Mouse (Mus musculus): ENCODE results near the gene Fam122a. TPM values are rescaled to one million over a fixed set of nuclear protein-coding genes. Genes with fewer than 3 reads are reported as not detected.

The Fam122a gene
- polyA plus RNA-seq, 1 experiment from 2014 or later = 49.4 TPM

- Histone ChIP-seq H3K9ac (no peak overlapping the region), H3K4me3 (no peak overlapping the region), H3K4me1 (peaks cover 3% of the 10 kb centered on the region; the same call in 1 of the 2 replicates), H3K9me3 (no peaks in the 10 kb centered on the region), H3K36me3 (no peaks in the 10 kb centered on the region), H3K27ac (no peak overlapping the region; the same call in 1 of the 2 replicates), H3K4me2 (no peak overlapping the region), H3K27me3 (no peaks in the 10 kb centered on the region)
- 29% methylated on average over 3 of the region's 3 CpGs for WGBS
- no peak for ATAC-seq (ENCODE audit: insufficient number of reproducible peaks, low FRiP score, low TSS enrichment, low read depth)
Observed at GRCm38 (mm10) chr19:24452441-24452898, 24.7 kb downstream of the Fam122a start.

DNA sequence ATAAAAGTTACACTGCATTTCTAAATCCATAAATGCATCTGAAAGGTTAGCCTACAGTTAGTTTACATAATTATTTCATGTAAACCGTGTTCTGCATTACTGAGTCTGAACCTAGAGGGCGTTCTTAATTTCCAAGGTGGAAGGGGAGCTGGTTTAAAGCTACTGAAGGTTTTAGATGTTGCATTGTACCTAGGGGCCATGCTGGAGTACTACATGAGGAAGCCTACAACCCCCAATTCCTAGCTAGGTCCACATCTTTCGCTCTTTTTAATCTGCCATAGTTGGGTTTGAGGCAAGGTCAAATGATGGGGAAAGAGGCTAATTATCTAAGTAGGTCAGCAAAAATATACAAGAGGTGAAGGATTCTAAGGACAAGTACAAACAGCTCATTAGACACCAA, 25.5 kb downstream of the Fam122a start:
- no peak overlapping the region for H3K27ac ChIP-seq
- peaks cover 3% of the 10 kb centered on the region; the same call in 1 of the 2 replicates for H3K4me1 ChIP-seq
- no peak overlapping the region for H3K4me2 ChIP-seq
- H3K36me3 ChIP-seq = no peaks in the 10 kb centered on the region
- no peaks in the 10 kb centered on the region for H3K9me3 ChIP-seq
- ATAC-seq (ENCODE audit: insufficient number of reproducible peaks, low FRiP score, low TSS enrichment, low read depth) = no peak
- no peaks in the 10 kb centered on the region for H3K27me3 ChIP-seq
- no peak overlapping the region for H3K9ac ChIP-seq
- H3K4me3 ChIP-seq = no peak overlapping the region
- WGBS = 76% methylated on average over 3 of the region's 3 CpGs

- no peak overlapping the region for H3K9ac ChIP-seq
- H3K4me1 ChIP-seq = peaks cover 3% of the 10 kb centered on the region; the same call in 1 of the 2 replicates
- no peaks in the 10 kb centered on the region for H3K36me3 ChIP-seq
- H3K4me3 ChIP-seq = no peak overlapping the region
- no peak overlapping the region for H3K4me2 ChIP-seq
- no peaks in the 10 kb centered on the region for H3K27me3 ChIP-seq
- no peak for ATAC-seq (ENCODE audit: insufficient number of reproducible peaks, low FRiP score, low TSS enrichment, low read depth)
- no peak overlapping the region for H3K27ac ChIP-seq
- no peaks in the 10 kb centered on the region for H3K9me3 ChIP-seq
- 89% methylated on average over 8 of the region's 8 CpGs for WGBS
Observed at GRCm38 (mm10) chr19:24450740-24451139, 26.4 kb downstream of the Fam122a start.

GRCm38 (mm10) chr19:24444322-24444721, 32.8 kb downstream of the Fam122a start:
- whole genome bisulfite sequencing = 81% methylated on average over 3 of the region's 3 CpGs
- H3K27me3 ChIP-seq = no peaks in the 10 kb centered on the region
- no peaks in the 10 kb centered on the region for H3K36me3 ChIP-seq
- H3K9ac ChIP-seq = no peak overlapping the region
- no peak overlapping the region for H3K4me3 ChIP-seq
- H3K4me2 ChIP-seq = no peak overlapping the region
- no peak for ATAC-seq (ENCODE audit: insufficient number of reproducible peaks, low FRiP score, low TSS enrichment, low read depth)
- H3K27ac ChIP-seq = no peak overlapping the region
- H3K4me1 ChIP-seq = no peaks in the 10 kb centered on the region
- no peaks in the 10 kb centered on the region for H3K9me3 ChIP-seq

- H3K27me3 ChIP-seq = no peaks in the 10 kb centered on the region
- H3K36me3 ChIP-seq = no peaks in the 10 kb centered on the region
- H3K4me1 ChIP-seq = no peaks in the 10 kb centered on the region
- no peak overlapping the region for H3K27ac ChIP-seq
- H3K4me2 ChIP-seq = no peak overlapping the region
- 82% methylated on average over 4 of the region's 4 CpGs for WGBS
- H3K9ac ChIP-seq = no peak overlapping the region
- ATAC-seq (ENCODE audit: insufficient number of reproducible peaks, low FRiP score, low TSS enrichment, low read depth) = no peak
- no peaks in the 10 kb centered on the region for H3K9me3 ChIP-seq
- H3K4me3 ChIP-seq = no peak overlapping the region
Observed at GRCm38 (mm10) chr19:24439715-24440114, 37.4 kb downstream of the Fam122a start.

- H3K36me3 ChIP-seq = no peaks in the 10 kb centered on the region
- 78% methylated on average over 6 of the region's 6 CpGs for WGBS
Observed at GRCm38 (mm10) chr19:24434291-24434690, 42.9 kb downstream of the Fam122a start.

GRCm38 (mm10) chr19:24432447-24432846, 44.7 kb downstream of the Fam122a start:
- Histone ChIP-seq H3K4me2 (no peak overlapping the region), H3K9me3 (no peaks in the 10 kb centered on the region), H3K9ac (no peak overlapping the region), H3K36me3 (no peaks in the 10 kb centered on the region), H3K4me3 (no peak overlapping the region), H3K27me3 (no peaks in the 10 kb centered on the region), H3K27ac (no peak overlapping the region), H3K4me1 (no peaks in the 10 kb centered on the region)
- WGBS = 67% methylated on average over 5 of the region's 5 CpGs
- no peak for ATAC-seq (ENCODE audit: insufficient number of reproducible peaks, low FRiP score, low TSS enrichment, low read depth)

More at GRCm38 (mm10) chr19:24434291-24434690, 42.9 kb downstream of the Fam122a start:
- Histone ChIP-seq H3K4me3 (no peak overlapping the region), H3K27ac (no peak overlapping the region), H3K4me1 (no peaks in the 10 kb centered on the region), H3K4me2 (no peak overlapping the region), H3K9ac (no peak overlapping the region), H3K9me3 (no peaks in the 10 kb centered on the region), H3K27me3 (no peaks in the 10 kb centered on the region)
- no peak for ATAC-seq (ENCODE audit: insufficient number of reproducible peaks, low FRiP score, low TSS enrichment, low read depth)

DNA sequence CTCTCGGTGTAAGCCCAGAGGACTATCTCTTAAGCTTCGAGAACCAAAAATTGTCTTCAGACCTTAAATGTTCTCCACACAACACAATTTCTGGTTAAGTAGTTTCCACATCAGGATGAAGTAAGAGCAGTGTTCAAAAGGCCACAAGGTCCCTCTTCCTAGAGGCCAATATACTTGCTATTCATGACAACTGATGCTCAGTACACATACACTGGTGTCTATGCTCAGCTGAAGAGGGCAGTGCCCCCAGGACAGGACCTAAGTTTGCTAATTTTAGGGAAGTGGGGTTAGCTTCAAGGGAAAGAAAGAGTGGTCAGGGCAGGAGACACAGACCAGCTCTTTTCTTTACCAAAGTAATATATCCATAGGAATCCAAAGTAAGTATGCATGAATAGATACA, 45.8 kb downstream of the Fam122a start:
- Histone ChIP-seq H3K36me3 (no peaks in the 10 kb centered on the region), H3K9me3 (no peaks in the 10 kb centered on the region), H3K9ac (no peak overlapping the region), H3K27ac (no peak overlapping the region), H3K27me3 (no peaks in the 10 kb centered on the region), H3K4me2 (no peak overlapping the region), H3K4me3 (no peak overlapping the region), H3K4me1 (no peaks in the 10 kb centered on the region)
- ATAC-seq (ENCODE audit: insufficient number of reproducible peaks, low FRiP score, low TSS enrichment, low read depth) = no peak
- WGBS = 88% methylated on average over 2 of the region's 2 CpGs

GRCm38 (mm10) chr19:24428011-24428410, 49.1 kb downstream of the Fam122a start:
- no peak overlapping the region for H3K27ac ChIP-seq
- no peaks in the 10 kb centered on the region for H3K36me3 ChIP-seq
- H3K4me2 ChIP-seq = no peak overlapping the region
- no peak overlapping the region for H3K4me3 ChIP-seq
- no peaks in the 10 kb centered on the region for H3K27me3 ChIP-seq
- H3K4me1 ChIP-seq = 0 out of 2 replicates have a peak, but pooled peaks cover 2% of the 10 kb centered on the region
- H3K9ac ChIP-seq = no peak overlapping the region
- 87% methylated on average over 3 of the region's 3 CpGs for WGBS
- no peaks in the 10 kb centered on the region for H3K9me3 ChIP-seq
- no peak for ATAC-seq (ENCODE audit: insufficient number of reproducible peaks, low FRiP score, low TSS enrichment, low read depth)

GRCm38 (mm10) chr19:24427258-24427657, 49.9 kb downstream of the Fam122a start:
- H3K27me3 ChIP-seq = no peaks in the 10 kb centered on the region
- H3K27ac ChIP-seq = no peak overlapping the region
- no peaks in the 10 kb centered on the region for H3K36me3 ChIP-seq
- no peak overlapping the region for H3K4me2 ChIP-seq
- 0 out of 2 replicates have a peak, but pooled peaks cover 3% of the 10 kb centered on the region for H3K4me1 ChIP-seq
- no peak overlapping the region for H3K4me3 ChIP-seq
- WGBS = 53% methylated on average over 4 of the region's 4 CpGs
- H3K9ac ChIP-seq = no peak overlapping the region
- ATAC-seq (ENCODE audit: insufficient number of reproducible peaks, low FRiP score, low TSS enrichment, low read depth) = no peak
- H3K9me3 ChIP-seq = no peaks in the 10 kb centered on the region

GRCm38 (mm10) chr19:24426759-24427181, 50.4 kb downstream of the Fam122a start:
- 0 out of 2 replicates have a peak, but pooled peaks cover 3% of the 10 kb centered on the region for H3K4me1 ChIP-seq
- H3K9me3 ChIP-seq = no peaks in the 10 kb centered on the region
- no peak for ATAC-seq (ENCODE audit: insufficient number of reproducible peaks, low FRiP score, low TSS enrichment, low read depth)
- H3K27ac ChIP-seq = no peak overlapping the region
- H3K4me3 ChIP-seq = no peak overlapping the region
- 76% methylated on average over 7 of the region's 7 CpGs for WGBS
- no peaks in the 10 kb centered on the region for H3K27me3 ChIP-seq
- no peak overlapping the region for H3K9ac ChIP-seq
- no peaks in the 10 kb centered on the region for H3K36me3 ChIP-seq
- H3K4me2 ChIP-seq = no peak overlapping the region
